Mouse (Mus musculus) CH12.LX (cell line): ENCODE results near the gene Mapk8. TPM values are rescaled to one million over a fixed set of nuclear protein-coding genes. Genes with fewer than 3 reads are reported as not detected.

Experiments
- DNase-seq: peaks from one replicate; pipeline ENCODE4 v3.0.0-alpha.2; 2013; ENCODE audit errors: extremely low read depth
- H3K27ac ChIP-seq: 2 replicates; pipeline ENCODE4 v1.5.1; 2012; ENCODE audit warnings: low read depth, mild to moderate bottlenecking, control low read depth, moderate library complexity; ENCODE audit not compliant: insufficient read depth
- H3K27me3 ChIP-seq: replicated peaks from 2 replicates; pipeline ENCODE3; 2012; ENCODE audit warnings: inconsistent platforms
- H3K36me3 ChIP-seq, 2 experiments: replicated peaks in 1 of 2; 2 replicates each; pipeline versions ENCODE3 to v1.6.1; 2012; ENCODE audit warnings: inconsistent platforms in 1 of 2, low read length in 1 of 2, mild to moderate bottlenecking in 1 of 2, mixed read lengths in 1 of 2, moderate library complexity in 1 of 2; ENCODE audit not compliant: control insufficient read depth in 1 of 2, insufficient read depth in 1 of 2
- H3K4me1 ChIP-seq, 2 experiments: 2 replicates each; pipeline ENCODE4 v1.6.1; 2012; ENCODE audit warnings: inconsistent platforms in 1 of 2, moderate library complexity in 1 of 2; ENCODE audit not compliant: insufficient read depth in 2 of 2, control insufficient read depth in 1 of 2
- H3K4me2 ChIP-seq: 2 replicates; pipeline ENCODE4 v1.6.1; 2012; ENCODE audit warnings: low read depth, mild to moderate bottlenecking, control low read depth; ENCODE audit not compliant: poor library complexity, insufficient read depth, severe bottlenecking
- H3K4me3 ChIP-seq, 3 experiments: fragments of 150-350 bp in 1 of 3; sonication (generic) in 1 of 3; replicated peaks in 1 of 3; 2 replicates each; pipeline versions ENCODE3 to v1.5.1; 2011 to 2012; ENCODE audit warnings: low read depth in 2 of 3, low read length in 2 of 3, mild to moderate bottlenecking in 2 of 3, moderate library complexity in 2 of 3, control low read depth in 1 of 3, improper control_type of control experiment in 1 of 3, inconsistent platforms in 1 of 3, mixed read lengths in 1 of 3; ENCODE audit not compliant: poor library complexity in 1 of 3
- H3K79me2 ChIP-seq: replicated peaks from 2 replicates; pipeline ENCODE4 v1.6.1; 2012; ENCODE audit warnings: mild to moderate bottlenecking, moderate library complexity; ENCODE audit not compliant: control insufficient read depth, poor library complexity, insufficient read depth, severe bottlenecking; ENCODE audit errors: extremely low read depth
- H3K9ac ChIP-seq: 2 replicates; pipeline ENCODE4 v1.6.1; 2012; ENCODE audit warnings: low read depth, mild to moderate bottlenecking, control low read depth, moderate library complexity; ENCODE audit not compliant: insufficient read depth
- H3K9me3 ChIP-seq: replicated peaks from 2 replicates; pipeline ENCODE3; 2012; ENCODE audit warnings: low read length, inconsistent platforms, mixed read lengths
- BHLHE40 ChIP-seq: IDR thresholded peaks from 2 replicates; pipeline ENCODE4 v1.6.1; 2011; ENCODE audit warnings: mild to moderate bottlenecking, low read depth, low read length, improper control_type of control experiment
- CHD1 ChIP-seq: IDR thresholded peaks from 2 replicates; pipeline ENCODE4 v1.6.1; 2012; ENCODE audit warnings: low read depth, low read length, improper control_type of control experiment, inconsistent platforms
- CHD2 ChIP-seq: IDR thresholded peaks from 2 replicates; pipeline ENCODE4 v1.6.1; 2011; ENCODE audit warnings: low read length, improper control_type of control experiment
- CTCF ChIP-seq, 2 experiments: IDR thresholded peaks in 1 of 2; conservative IDR thresholded peaks in 1 of 2; 2 replicates each; pipeline ENCODE4 v1.5.1; 2011 to 2012; ENCODE audit warnings: low read depth in 2 of 2, low read length in 2 of 2, improper control_type of control experiment in 1 of 2, inconsistent platforms in 1 of 2, mild to moderate bottlenecking in 1 of 2, moderate library complexity in 1 of 2
- ELF1 ChIP-seq: IDR thresholded peaks from 2 replicates; pipeline ENCODE4 v1.6.1; 2014; ENCODE audit warnings: low read depth, mild to moderate bottlenecking, inconsistent platforms, low read length, improper control_type of control experiment
- HCFC1 ChIP-seq: IDR thresholded peaks from 2 replicates; pipeline ENCODE4 v1.6.1; 2012; ENCODE audit warnings: low read depth, mild to moderate bottlenecking, inconsistent platforms, low read length, improper control_type of control experiment
- JUND ChIP-seq: conservative IDR thresholded peaks from 2 replicates; pipeline ENCODE4 v1.6.1; 2011; ENCODE audit warnings: low read depth, low read length, improper control_type of control experiment
- KAT2A ChIP-seq: IDR thresholded peaks from 2 replicates; pipeline ENCODE4 v1.6.1; 2012; ENCODE audit warnings: low read length, improper control_type of control experiment, inconsistent platforms; ENCODE audit not compliant: insufficient replicate concordance
- MAX ChIP-seq: IDR thresholded peaks from 2 replicates; pipeline ENCODE4 v1.6.1; 2011; ENCODE audit warnings: low read length, improper control_type of control experiment
- MXI1 ChIP-seq: IDR thresholded peaks from 2 replicates; pipeline ENCODE4 v1.6.1; 2011; ENCODE audit warnings: mild to moderate bottlenecking, low read depth, low read length, improper control_type of control experiment
- NELFE ChIP-seq: IDR thresholded peaks from 2 replicates; pipeline ENCODE4 v1.6.1; 2011; ENCODE audit warnings: low read depth, low read length, improper control_type of control experiment
- PAX5 ChIP-seq: IDR thresholded peaks from 2 replicates; pipeline ENCODE4 v1.6.1; 2012; ENCODE audit warnings: low read length, inconsistent platforms, mixed read lengths
- POLR2AphosphoS2 ChIP-seq: IDR thresholded peaks from 2 replicates; pipeline ENCODE4 v1.6.1; 2011; ENCODE audit warnings: low read depth, low read length, improper control_type of control experiment
- RAD21 ChIP-seq: IDR thresholded peaks from 2 replicates; pipeline ENCODE4 v1.6.1; 2011; ENCODE audit warnings: low read depth, mild to moderate bottlenecking, low read length, improper control_type of control experiment, moderate library complexity
- SIN3A ChIP-seq: IDR thresholded peaks from 2 replicates; pipeline ENCODE4 v1.6.1; 2012; ENCODE audit warnings: low read length, improper control_type of control experiment, inconsistent platforms
- SMC3 ChIP-seq: IDR thresholded peaks from 2 replicates; pipeline ENCODE4 v1.6.1; 2011; ENCODE audit warnings: low read depth, low read length, improper control_type of control experiment
- TBP ChIP-seq: conservative IDR thresholded peaks from 2 replicates; pipeline ENCODE4 v1.6.1; 2011; ENCODE audit warnings: low read depth, low read length, improper control_type of control experiment
- TCF12 ChIP-seq: IDR thresholded peaks from 2 replicates; pipeline ENCODE4 v1.6.1; 2014; ENCODE audit warnings: low read depth, mild to moderate bottlenecking, inconsistent platforms, low read length, improper control_type of control experiment
- UBTF ChIP-seq: IDR thresholded peaks from 2 replicates; pipeline ENCODE4 v1.6.1; 2012; ENCODE audit warnings: low read depth, mild to moderate bottlenecking, inconsistent platforms, low read length, improper control_type of control experiment, moderate library complexity
- USF2 ChIP-seq: conservative IDR thresholded peaks from 2 replicates; pipeline ENCODE4 v1.6.1; 2011; ENCODE audit warnings: low read depth, low read length, improper control_type of control experiment
- ZC3H11A ChIP-seq: IDR thresholded peaks from 2 replicates; pipeline ENCODE4 v1.6.1; 2012; ENCODE audit warnings: low read depth, mild to moderate bottlenecking, inconsistent platforms, low read length, improper control_type of control experiment
- ZNF384 ChIP-seq: IDR thresholded peaks from 2 replicates; pipeline ENCODE4 v1.6.1; 2012; ENCODE audit warnings: low read depth, low read length, improper control_type of control experiment, inconsistent platforms
- dilution Hi-C: fragments of 300-500 bp; cut with MboI; formaldehyde crosslinking; loops from 2 replicates; pipeline ENCODE4 v1.14.3; 2020; ENCODE audit warnings: low sequenced_read_pairs; ENCODE audit not compliant: extremely low pct_unique_long_range_greater_than_20kb, extremely low pct_ligation_motif_present
- in situ Hi-C: fragments of 300-500 bp; cut with MboI; formaldehyde crosslinking; loops from 3 replicates; pipeline ENCODE4 v1.14.3; 2019; ENCODE audit warnings: low sequenced_read_pairs, low pct_ligation_motif_present, low pct_unique_long_range_greater_than_20kb, mixed read lengths
- polyA plus RNA-seq: library from polyadenylated mRNA; unstranded; fragments of >175 nt; gene quantifications from 2 replicates; pipeline ENCODE4 v1.2.1, GENCODE M21; 2012; ENCODE audit warnings: low read depth; ENCODE audit not compliant: insufficient read length
- total RNA-seq, 2 experiments: library from RNA; depleted of rRNA; stranded (reverse); fragments of 300-350 nt in 1 of 2; fragments of >200 nt in 1 of 2; gene quantifications; 2 replicates each; pipeline ENCODE4 v1.2.3; 2012 to 2014

Gene Mapk8
- total and polyA plus RNA-seq, 3 experiments = 9.1 to 33.4 (median 21.9) TPM

GRCm38 (mm10) chr14:33347738-33348137 is 99.2 kb downstream of the Mapk8 start:
- Histone ChIP-seq H3K9ac (no peak overlapping the region), H3K4me2 (no peak overlapping the region), H3K36me3 (no peaks in the 10 kb centered on the region), H3K4me1 (peaks cover 0 to 18% of the 10 kb centered on the region in 2 experiments; a peak in 3 of 4 replicates), H3K27me3 (peaks cover 5% of the 10 kb centered on the region), H3K27ac (no peak overlapping the region), H3K79me2 (no peaks in the 10 kb centered on the region), H3K9me3 (no peaks in the 10 kb centered on the region), H3K4me3 (no peak overlapping the region)
- in situ Hi-C loops (no loop called here), dilution Hi-C loops (no loop called here)
- no peak for DNase-seq
- TF ChIP-seq UBTF (no peak), MXI1 (no peak), CHD2 (no peak), HCFC1 (no peak), SMC3 (no peak), MAX (no peak), TBP (no peak), TCF12 (no peak), ELF1 (no peak), PAX5 (no peak), CHD1 (no peak), KAT2A (no peak), ZNF384 (no peak), SIN3A (no peak), NELFE (no peak), ZC3H11A (no peak), JUND (no peak), POLR2AphosphoS2 (no peak)

DNA sequence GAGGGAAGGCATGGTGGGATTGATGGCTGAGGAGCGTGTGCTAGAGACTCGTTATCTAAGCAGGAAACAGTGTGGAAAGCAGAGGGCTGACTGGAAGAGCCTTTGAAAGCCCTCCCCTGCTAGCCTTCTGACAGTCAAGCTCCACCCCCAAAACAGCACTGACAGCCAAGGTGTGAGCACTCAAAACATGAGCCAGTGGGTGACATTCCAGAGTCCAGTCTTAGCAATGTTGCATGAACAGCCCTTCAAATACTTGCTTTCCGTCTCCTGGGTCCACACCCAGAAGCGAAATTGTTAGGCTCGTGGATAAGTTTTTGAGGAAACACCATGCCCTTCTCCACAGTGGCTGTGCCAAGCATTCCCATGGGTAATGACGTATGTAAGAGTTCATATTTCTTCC is 100.4 kb downstream of the Mapk8 start:
- H3K9me3 ChIP-seq = no peaks in the 10 kb centered on the region
- no peak overlapping the region for H3K4me3 ChIP-seq
- no peaks in the 10 kb centered on the region for H3K79me2 ChIP-seq
- peaks cover 6% of the 10 kb centered on the region for H3K27me3 ChIP-seq
- no peak for DNase-seq
- no peak overlapping the region for H3K27ac ChIP-seq
- H3K4me1 ChIP-seq = peaks cover 0 to 18% of the 10 kb centered on the region in 2 experiments; a peak in 3 of 4 replicates
- in situ Hi-C loops = no loop called here
- H3K9ac ChIP-seq = no peak overlapping the region
- no peak overlapping the region for H3K4me2 ChIP-seq
- dilution Hi-C loops = no loop called here
- TF ChIP-seq UBTF (no peak), CTCF (conservative IDR thresholded peaks at IDR 0.05 in 1 of 2, IDR thresholded peaks at IDR 0.05 in 1 of 2; ENCODE audit: low read depth in 2 of 2, low read length in 2 of 2) (no peak), RAD21 (no peak), MXI1 (no peak), BHLHE40 (no peak), SMC3 (no peak), USF2 (no peak)
- TF ChIP-seq, all 38 proteins: peak for 0
- H3K36me3 ChIP-seq = no peaks in the 10 kb centered on the region
